Mouse (Mus musculus): Measurements from ENCODE around the gene Gne.
A peak's percentile ranks its signal among the peaks of the same experiment; 100 is the strongest.

Gne gene

GRCm38 (mm10) chr4:44083945-44084344 is at the start of gene Gne:
Gene Gne (minus strand): TSS chr4:44084177.
- DNase-seq, result peak; percentile 42

GRCm38 (mm10) chr4:44126805-44127204 is 42.8 kb upstream of the Gne start:
- DNase-seq, result no peak

GRCm38 (mm10) chr4:44119410-44120201 is 35.6 kb upstream of the Gne start:
- DNase-seq, result peak; percentile 57

- no peak for DNase-seq
These were observed 31.1 kb upstream of the Gne start for GRCm38 (mm10) chr4:44115046-44115445.

GRCm38 (mm10) chr4:44113393-44114138 is 29.6 kb upstream of the Gne start:
- DNase-seq, result peak; percentile 47

GRCm38 (mm10) chr4:44112741-44113140 is 28.8 kb upstream of the Gne start:
- DNase-seq, result no peak

- DNase-seq, result no peak
These were observed 26.8 kb upstream of the Gne start for GRCm38 (mm10) chr4:44110771-44111170.

- DNase-seq, result no peak
These were observed 24.3 kb upstream of the Gne start for GRCm38 (mm10) chr4:44108297-44108696.

GRCm38 (mm10) chr4:44107339-44107738 is 23.4 kb upstream of the Gne start:
- no peak for DNase-seq

GRCm38 (mm10) chr4:44106297-44106821 is 22.4 kb upstream of the Gne start:
- DNase-seq, result peak; percentile 44

GRCm38 (mm10) chr4:44104195-44104917 is 20.4 kb upstream of the Gne start:
- peak; percentile 24 for DNase-seq

GRCm38 (mm10) chr4:44103620-44104019 is 19.6 kb upstream of the Gne start:
- DNase-seq, result no peak

- DNase-seq, result no peak
These were observed 13.8 kb upstream of the Gne start for GRCm38 (mm10) chr4:44097576-44098335.

- DNase-seq, result no peak
These were observed 10.5 kb upstream of the Gne start for GRCm38 (mm10) chr4:44094475-44094874.

- no peak for DNase-seq
These were observed 8.4 kb upstream of the Gne start for GRCm38 (mm10) chr4:44092359-44092758.

- DNase-seq, result no peak
These were observed 1.6 kb upstream of the Gne start for GRCm38 (mm10) chr4:44085566-44085965.

GRCm38 (mm10) chr4:44084602-44085325 is 787 bp upstream of the Gne start:
- DNase-seq, result no peak

- no peak for DNase-seq
These were observed 5.5 kb downstream of the Gne start for GRCm38 (mm10) chr4:44078358-44078933.

GRCm38 (mm10) chr4:44074422-44074821 is 9.6 kb downstream of the Gne start:
- DNase-seq, result no peak

- DNase-seq, result no peak
These were observed 10.2 kb downstream of the Gne start for GRCm38 (mm10) chr4:44073799-44074198.

- no peak for DNase-seq
These were observed 11.0 kb downstream of the Gne start for GRCm38 (mm10) chr4:44072873-44073441.

Data from embryo, embryonic 11 days (tissue).